Mouse (Mus musculus): ENCODE results near the gene Ccdc130. TPM values are rescaled to one million over a fixed set of nuclear protein-coding genes. Genes with fewer than 3 reads are reported as not detected.

Gene Ccdc130
- polyA plus RNA-seq, 1 experiment from 2014 or later = 21.6 TPM

GRCm38 (mm10) chr8:84284608-84285063, 14.5 kb upstream of the Ccdc130 start:
- H3K27ac ChIP-seq (replicated peaks; ENCODE audit: low read depth, low read length) = peak overlapping the region; percentile 45
- H3K27me3 ChIP-seq (ENCODE audit: control insufficient read depth, insufficient read depth, low read length) = no peaks in the 10 kb centered on the region
- H3K9me3 ChIP-seq (ENCODE audit: control insufficient read depth, low read length) = no peaks in the 10 kb centered on the region
- peak overlapping the region; percentile 28 for H3K4me2 ChIP-seq (ENCODE audit: low read depth, severe bottlenecking)
- peak; percentile 39; the same call in 1 of the 2 replicates for ATAC-seq (ENCODE audit: insufficient number of reproducible peaks, low FRiP score, low TSS enrichment, low read depth)
- H3K4me3 ChIP-seq (ENCODE audit: low read depth, low read length) = no peak overlapping the region; the same call in 1 of the 2 replicates
- 13% methylated on average over 9 of the region's 9 CpGs for WGBS
- H3K4me1 ChIP-seq (ENCODE audit: control insufficient read depth, insufficient read depth, low read length) = peaks cover 5% of the 10 kb centered on the region; the same call in 1 of the 2 replicates
- no peaks in the 10 kb centered on the region for H3K36me3 ChIP-seq (ENCODE audit: control insufficient read depth, insufficient read depth, low read length)
- DNase-seq (ENCODE audit: low spot score) = peak; percentile 57
- H3K9ac ChIP-seq (ENCODE audit: low read length) = no peak overlapping the region

GRCm38 (mm10) chr8:84280777-84281176, 10.6 kb upstream of the Ccdc130 start:
- H3K27ac ChIP-seq (replicated peaks; ENCODE audit: low read depth, low read length) = no peak overlapping the region
- no peak overlapping the region for H3K4me3 ChIP-seq (ENCODE audit: low read depth, low read length)
- DNase-seq (ENCODE audit: low spot score) = no peak
- no peak overlapping the region for H3K9ac ChIP-seq (ENCODE audit: low read length)
- no peak overlapping the region for H3K4me2 ChIP-seq (ENCODE audit: low read depth, severe bottlenecking)
- H3K36me3 ChIP-seq (ENCODE audit: control insufficient read depth, insufficient read depth, low read length) = no peaks in the 10 kb centered on the region
- no peak for ATAC-seq (ENCODE audit: insufficient number of reproducible peaks, low FRiP score, low TSS enrichment, low read depth)
- no peaks in the 10 kb centered on the region for H3K27me3 ChIP-seq (ENCODE audit: control insufficient read depth, insufficient read depth, low read length)
- 79% methylated on average over 10 of the region's 10 CpGs for WGBS
- H3K9me3 ChIP-seq (ENCODE audit: control insufficient read depth, low read length) = no peaks in the 10 kb centered on the region
- peaks cover 5% of the 10 kb centered on the region; the same call in 1 of the 2 replicates for H3K4me1 ChIP-seq (ENCODE audit: control insufficient read depth, insufficient read depth, low read length)

GRCm38 (mm10) chr8:84276447-84276846, 6.3 kb upstream of the Ccdc130 start:
- 72% methylated on average over 1 of the region's 1 CpGs for WGBS

GRCm38 (mm10) chr8:84273968-84274367, 3.8 kb upstream of the Ccdc130 start:
- Histone ChIP-seq H3K9ac (ENCODE audit: low read length) (no peak overlapping the region), H3K36me3 (ENCODE audit: control insufficient read depth, insufficient read depth, low read length) (no peaks in the 10 kb centered on the region), H3K4me3 (ENCODE audit: low read depth, low read length) (no peak overlapping the region), H3K9me3 (ENCODE audit: control insufficient read depth, low read length) (no peaks in the 10 kb centered on the region), H3K4me1 (ENCODE audit: control insufficient read depth, insufficient read depth, low read length) (0 out of 2 replicates have a peak, but pooled peaks cover 3% of the 10 kb centered on the region), H3K27me3 (ENCODE audit: control insufficient read depth, insufficient read depth, low read length) (no peaks in the 10 kb centered on the region), H3K4me2 (ENCODE audit: low read depth, severe bottlenecking) (no peak overlapping the region), H3K27ac (replicated peaks; ENCODE audit: low read depth, low read length) (no peak overlapping the region)
- 90% methylated on average over 3 of the region's 3 CpGs for WGBS
- DNase-seq (ENCODE audit: low spot score) (no peak), ATAC-seq (ENCODE audit: insufficient number of reproducible peaks, low FRiP score, low TSS enrichment, low read depth) (no peak)

More at GRCm38 (mm10) chr8:84276447-84276846, 6.3 kb upstream of the Ccdc130 start:
- H3K4me2 ChIP-seq (ENCODE audit: low read depth, severe bottlenecking) = no peak overlapping the region
- H3K9me3 ChIP-seq (ENCODE audit: control insufficient read depth, low read length) = no peaks in the 10 kb centered on the region
- H3K9ac ChIP-seq (ENCODE audit: low read length) = no peak overlapping the region
- DNase-seq (ENCODE audit: low spot score) (no peak), ATAC-seq (ENCODE audit: insufficient number of reproducible peaks, low FRiP score, low TSS enrichment, low read depth) (no peak)
- H3K27ac ChIP-seq (replicated peaks; ENCODE audit: low read depth, low read length) = no peak overlapping the region
- H3K4me1 ChIP-seq (ENCODE audit: control insufficient read depth, insufficient read depth, low read length) = no peaks in the 10 kb centered on the region
- no peak overlapping the region for H3K4me3 ChIP-seq (ENCODE audit: low read depth, low read length)
- H3K36me3 ChIP-seq (ENCODE audit: control insufficient read depth, insufficient read depth, low read length) = no peaks in the 10 kb centered on the region
- no peaks in the 10 kb centered on the region for H3K27me3 ChIP-seq (ENCODE audit: control insufficient read depth, insufficient read depth, low read length)

GRCm38 (mm10) chr8:84272302-84272701, 2.1 kb upstream of the Ccdc130 start:
- WGBS = 85% methylated on average over 4 of the region's 4 CpGs
- no peak for DNase-seq (ENCODE audit: low spot score)

GRCm38 (mm10) chr8:84261098-84261497, 9.1 kb downstream of the Ccdc130 start:
- no peaks in the 10 kb centered on the region for H3K27me3 ChIP-seq (ENCODE audit: control insufficient read depth, insufficient read depth, low read length)
- no peak overlapping the region for H3K4me3 ChIP-seq (ENCODE audit: low read depth, low read length)
- DNase-seq (ENCODE audit: low spot score) (no peak), ATAC-seq (ENCODE audit: insufficient number of reproducible peaks, low FRiP score, low TSS enrichment, low read depth) (no peak)
- H3K4me2 ChIP-seq (ENCODE audit: low read depth, severe bottlenecking) = no peak overlapping the region
- H3K36me3 ChIP-seq (ENCODE audit: control insufficient read depth, insufficient read depth, low read length) = peaks cover 8% of the 10 kb centered on the region
- H3K4me1 ChIP-seq (ENCODE audit: control insufficient read depth, insufficient read depth, low read length) = peaks cover 9% of the 10 kb centered on the region
- 91% methylated on average over 4 of the region's 4 CpGs for WGBS
- H3K9me3 ChIP-seq (ENCODE audit: control insufficient read depth, low read length) = no peaks in the 10 kb centered on the region
- H3K27ac ChIP-seq (replicated peaks; ENCODE audit: low read depth, low read length) = no peak overlapping the region
- no peak overlapping the region for H3K9ac ChIP-seq (ENCODE audit: low read length)

More at GRCm38 (mm10) chr8:84272302-84272701, 2.1 kb upstream of the Ccdc130 start:
- Histone ChIP-seq H3K4me2 (ENCODE audit: low read depth, severe bottlenecking) (no peak overlapping the region), H3K27me3 (ENCODE audit: control insufficient read depth, insufficient read depth, low read length) (no peaks in the 10 kb centered on the region), H3K4me1 (ENCODE audit: control insufficient read depth, insufficient read depth, low read length) (0 out of 2 replicates have a peak, but pooled peaks cover 3% of the 10 kb centered on the region), H3K9ac (ENCODE audit: low read length) (no peak overlapping the region), H3K4me3 (ENCODE audit: low read depth, low read length) (no peak overlapping the region), H3K27ac (replicated peaks; ENCODE audit: low read depth, low read length) (no peak overlapping the region), H3K36me3 (ENCODE audit: control insufficient read depth, insufficient read depth, low read length) (no peaks in the 10 kb centered on the region), H3K9me3 (ENCODE audit: control insufficient read depth, low read length) (no peaks in the 10 kb centered on the region)
- no peak for ATAC-seq (ENCODE audit: insufficient number of reproducible peaks, low FRiP score, low TSS enrichment, low read depth)

- Histone ChIP-seq H3K9me3 (ENCODE audit: control insufficient read depth, low read length) (no peaks in the 10 kb centered on the region), H3K27me3 (ENCODE audit: control insufficient read depth, insufficient read depth, low read length) (no peaks in the 10 kb centered on the region), H3K27ac (replicated peaks; ENCODE audit: low read depth, low read length) (peak within 1 kb of the TSS; percentile 89), H3K4me1 (ENCODE audit: control insufficient read depth, insufficient read depth, low read length) (peaks cover 9% of the 10 kb centered on the region), H3K9ac (ENCODE audit: low read length) (peak within 1 kb of the TSS; percentile 84), H3K36me3 (ENCODE audit: control insufficient read depth, insufficient read depth, low read length) (peaks cover 19% of the 10 kb centered on the region), H3K4me2 (ENCODE audit: low read depth, severe bottlenecking) (peak within 1 kb of the TSS; percentile 95), H3K4me3 (ENCODE audit: low read depth, low read length) (peak within 1 kb of the TSS; percentile 78)
- WGBS = under 1% methylated on average over 64 of the region's 64 CpGs
- peak; percentile 80 for ATAC-seq (ENCODE audit: insufficient number of reproducible peaks, low FRiP score, low TSS enrichment, low read depth)
- DNase-seq (ENCODE audit: low spot score) = peak; percentile 94
These were observed 13.2 kb downstream of the Ccdc130 start, which contains the start of gene Mri1 for GRCm38 (mm10) chr8:84256822-84257610. Gene Mri1, minus strand, starts transcription at chr8:84257326.

GRCm38 (mm10) chr8:84256458-84256821, 13.7 kb downstream of the Ccdc130 start:
- 0 out of 2 replicates have a peak, but pooled peaks have one; percentile 37 for ATAC-seq (ENCODE audit: insufficient number of reproducible peaks, low FRiP score, low TSS enrichment, low read depth)
- Histone ChIP-seq H3K36me3 (ENCODE audit: control insufficient read depth, insufficient read depth, low read length) (peaks cover 19% of the 10 kb centered on the region), H3K27me3 (ENCODE audit: control insufficient read depth, insufficient read depth, low read length) (no peaks in the 10 kb centered on the region), H3K4me1 (ENCODE audit: control insufficient read depth, insufficient read depth, low read length) (peaks cover 9% of the 10 kb centered on the region), H3K9ac (ENCODE audit: low read length) (peak overlapping the region; percentile 84), H3K27ac (replicated peaks; ENCODE audit: low read depth, low read length) (peak overlapping the region; percentile 89), H3K4me3 (ENCODE audit: low read depth, low read length) (peak overlapping the region; percentile 78), H3K4me2 (ENCODE audit: low read depth, severe bottlenecking) (peak overlapping the region; percentile 95), H3K9me3 (ENCODE audit: control insufficient read depth, low read length) (no peaks in the 10 kb centered on the region)
- no peak for DNase-seq (ENCODE audit: low spot score)
- 15% methylated on average over 6 of the region's 6 CpGs for WGBS

Data from limb, embryonic 11.5 days (tissue).